Mouse (Mus musculus) CH12F3 (cell line): ENCODE data around the gene Ddx21.

ENCODE experiments used
- in situ Hi-C: fragments of 300-500 bp; cut with MboI; formaldehyde crosslinking; loops from 2 replicates; pipeline ENCODE4 v1.14.3; 2020; ENCODE audit warnings: low sequenced_read_pairs

Gene Ddx21

DNA sequence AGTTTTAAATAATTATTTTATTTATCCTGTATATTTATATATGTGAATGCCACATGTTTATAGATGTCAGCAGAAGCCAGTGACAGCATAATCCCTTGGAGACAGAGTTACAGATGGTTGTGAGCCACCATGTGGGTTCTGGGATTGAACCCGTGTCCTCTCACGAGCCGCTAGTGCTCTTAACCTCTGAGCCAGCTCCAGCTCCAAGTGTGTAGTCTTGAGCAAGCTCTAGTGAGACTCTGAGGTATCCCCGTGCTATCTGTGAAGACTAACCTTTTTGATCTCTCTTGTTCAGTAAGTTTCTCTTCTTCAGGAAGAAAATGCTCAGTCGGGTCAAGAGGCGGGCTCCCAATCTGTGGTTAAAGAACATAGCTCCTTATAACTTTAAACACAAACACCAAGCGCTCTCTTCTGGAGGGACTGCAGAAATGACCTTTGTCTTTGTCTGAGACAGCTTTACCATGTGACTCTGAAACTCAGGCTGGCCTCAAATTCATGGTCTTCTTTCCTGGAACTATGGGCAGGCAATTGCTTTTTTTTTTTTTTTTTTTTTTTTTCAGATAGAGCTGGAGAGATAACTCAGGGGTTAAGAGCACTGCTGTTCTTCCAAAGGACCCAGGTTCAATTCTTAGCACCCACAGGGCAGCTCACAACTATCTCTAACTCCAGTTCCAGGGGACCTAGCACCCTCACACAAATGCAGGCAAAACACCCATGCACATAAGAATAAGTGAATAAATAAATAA lies 31.8 kb downstream of the Ddx21 start:
- in situ Hi-C loops = no loop called here

DNA sequence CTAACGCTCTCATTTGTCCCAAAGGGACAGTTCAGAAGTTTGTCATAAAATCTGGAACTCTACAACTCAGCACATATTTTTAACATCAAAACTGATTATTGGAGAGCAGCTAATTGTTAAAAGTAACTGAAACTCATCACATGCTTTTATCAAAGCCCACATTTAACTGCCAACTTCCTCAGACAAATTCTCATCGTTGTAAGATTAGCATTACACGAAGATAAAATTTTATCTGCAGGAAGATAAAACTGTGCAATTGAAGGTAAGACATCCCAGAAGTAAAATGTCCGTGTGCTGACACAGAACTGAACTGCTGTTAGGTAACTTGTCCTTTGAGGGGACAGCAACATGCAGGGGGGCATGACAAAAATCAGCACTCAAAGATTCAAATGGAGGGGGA lies 33.2 kb downstream of the Ddx21 start:
- in situ Hi-C loops = no loop called here

DNA sequence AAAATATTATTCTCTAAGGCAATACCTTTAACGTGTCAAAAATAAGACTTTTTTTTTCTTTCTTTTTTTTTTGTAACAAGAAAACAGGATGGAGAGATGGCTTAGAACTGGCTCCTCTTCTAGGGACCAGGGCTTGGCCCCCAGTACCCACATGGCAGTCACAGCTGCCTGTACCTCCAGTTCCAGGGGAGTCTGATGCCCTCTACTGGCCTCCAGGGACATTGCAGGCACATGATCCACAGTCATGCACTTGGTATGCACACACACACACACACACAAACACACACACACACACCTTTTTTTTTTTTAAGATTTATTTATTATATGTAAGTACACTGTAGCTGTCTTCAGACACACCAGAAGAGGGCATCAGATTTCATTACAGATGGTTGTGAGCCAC lies 44.3 kb downstream of the Ddx21 start:
- in situ Hi-C loops = no loop called here

DNA sequence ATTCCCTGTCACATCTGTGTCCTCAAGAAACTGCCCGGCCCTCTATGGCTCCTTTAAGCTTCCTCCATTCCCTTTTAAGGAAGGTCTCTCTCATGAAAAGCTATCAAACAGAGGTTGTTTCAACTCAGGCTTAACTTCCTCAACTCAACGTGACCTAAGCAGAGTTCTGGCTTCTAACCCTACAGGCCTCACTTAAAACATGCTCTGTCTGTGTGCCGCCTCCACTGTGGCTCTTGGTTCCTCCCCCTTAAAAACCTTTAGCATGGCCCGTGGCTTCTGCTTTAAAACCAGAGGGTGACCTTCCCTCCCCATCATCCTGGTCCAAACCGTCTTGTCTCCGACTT lies 45.6 kb downstream of the Ddx21 start:
- in situ Hi-C loops = no loop called here

DNA sequence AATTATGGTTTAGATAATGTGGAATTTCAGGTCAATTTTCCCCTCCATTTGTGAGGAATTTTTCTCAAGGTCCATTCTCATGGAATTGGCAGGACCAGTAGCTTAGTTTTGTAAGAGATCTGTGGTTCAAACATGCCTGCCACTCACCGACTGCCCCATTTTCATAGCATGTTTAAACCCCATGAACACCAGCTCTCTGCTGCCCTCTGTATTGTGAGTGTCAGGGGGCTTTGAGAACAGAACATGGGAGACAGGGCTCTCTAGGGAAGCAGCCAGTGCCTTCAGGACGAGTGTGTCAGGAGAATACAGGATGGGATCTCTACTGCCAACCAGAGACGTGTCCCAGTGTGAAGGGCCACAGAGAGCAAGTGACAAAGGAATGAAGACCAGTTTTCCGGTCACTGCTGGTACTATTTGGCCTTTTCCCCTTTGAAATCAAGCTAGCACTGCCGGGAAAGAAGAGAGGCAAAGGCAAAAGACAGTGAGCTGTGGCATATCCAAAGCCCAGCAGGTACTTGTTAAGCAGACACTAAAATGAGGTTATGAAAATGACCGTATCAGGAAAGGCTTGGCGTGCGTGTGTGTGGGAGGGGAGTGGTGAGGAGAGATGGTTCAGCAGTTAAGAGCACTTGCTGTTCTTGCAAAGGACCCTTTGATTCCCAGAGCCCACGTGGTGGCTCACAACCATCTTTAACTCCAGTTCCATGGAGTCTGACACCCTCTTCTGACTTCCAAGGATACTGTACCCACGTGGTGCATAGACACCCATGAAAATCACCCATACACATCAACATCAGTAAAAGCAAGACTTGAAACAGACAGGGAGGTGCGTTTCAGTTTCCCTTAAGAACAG lies 46.1 kb downstream of the Ddx21 start:
- in situ Hi-C loops = no loop called here

DNA sequence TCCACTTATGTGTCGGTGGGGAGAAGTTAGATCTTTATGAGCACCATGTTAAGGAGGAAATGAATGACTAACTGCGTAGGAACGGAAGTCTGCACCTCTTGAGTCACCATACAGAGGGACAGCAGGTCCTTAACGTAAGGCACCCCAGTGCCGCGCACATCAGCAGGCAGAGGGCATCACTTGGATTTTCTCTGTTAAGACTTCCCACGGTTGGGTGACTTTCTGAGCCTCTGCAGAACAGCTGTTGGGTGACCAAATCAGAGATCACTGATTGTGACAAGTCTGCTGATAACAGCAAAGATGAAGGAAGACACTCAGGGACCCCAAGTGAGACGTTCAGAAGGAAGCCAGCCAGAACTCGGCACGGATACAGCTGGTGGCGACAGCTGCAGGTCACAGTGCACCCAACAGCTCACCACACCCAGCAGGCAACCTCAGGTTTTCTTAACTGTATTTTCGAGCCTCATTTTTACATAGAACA lies 48.4 kb downstream of the Ddx21 start:
- in situ Hi-C loops = no loop called here

DNA sequence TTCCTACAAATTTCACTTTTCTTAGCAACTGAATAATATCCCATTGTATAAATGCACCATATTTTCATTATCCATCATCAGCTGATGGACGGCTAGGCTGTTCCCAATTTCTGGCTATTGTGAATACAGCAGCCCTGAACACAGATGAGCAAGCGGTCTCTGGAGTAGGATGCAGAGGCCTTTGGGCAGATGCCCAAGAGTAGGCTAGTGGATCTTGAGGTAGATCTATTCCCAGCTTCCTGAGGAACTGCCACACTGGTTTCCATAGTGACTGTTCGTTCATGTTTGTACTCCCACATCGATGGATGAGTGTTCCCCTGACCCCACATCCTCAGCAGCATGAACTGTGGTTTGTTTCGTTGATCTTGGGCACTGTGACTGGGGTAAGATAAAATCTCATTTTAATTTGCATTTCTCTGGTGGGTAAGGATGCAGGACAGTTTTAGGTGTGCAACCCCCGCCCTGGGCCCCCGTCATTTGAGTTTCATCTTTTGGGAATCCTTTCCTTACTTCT lies 51.2 kb downstream of the Ddx21 start:
- in situ Hi-C loops = no loop called here

DNA sequence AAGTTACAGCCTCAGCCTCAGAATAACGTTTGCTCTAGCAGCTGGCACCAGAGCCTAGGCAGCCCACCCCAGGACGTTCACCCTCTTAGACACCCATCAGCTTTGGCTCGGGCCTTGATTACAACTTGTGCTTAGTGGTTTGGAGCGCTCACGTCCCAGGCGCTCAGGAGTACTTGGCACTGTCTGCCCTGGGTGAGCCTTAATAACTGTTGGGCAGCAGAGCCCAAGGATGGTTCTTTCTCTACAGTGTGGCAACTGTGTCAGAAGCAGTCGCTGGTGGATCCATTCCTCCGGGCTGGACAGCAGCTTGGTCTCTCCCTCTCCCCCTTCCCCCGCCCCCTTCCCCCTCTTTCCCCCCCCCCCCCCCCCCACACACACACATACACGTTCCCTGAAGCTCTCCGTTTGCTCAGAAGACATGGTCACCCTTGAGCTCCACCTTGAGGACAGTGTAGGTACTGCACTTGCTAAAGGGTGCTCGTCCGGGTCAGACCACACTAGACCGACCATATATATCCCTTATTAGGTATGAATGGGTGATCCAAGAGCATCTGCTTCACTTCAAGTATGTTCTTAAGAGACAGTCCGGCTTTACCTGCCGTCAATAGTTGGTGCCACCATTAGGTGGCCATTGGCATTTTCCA lies 52.4 kb downstream of the Ddx21 start:
- in situ Hi-C loops = loop anchor here (5.0 kb wide), 1 partner anchor 47 kb away; no protein-coding TSS in a partner anchor

DNA sequence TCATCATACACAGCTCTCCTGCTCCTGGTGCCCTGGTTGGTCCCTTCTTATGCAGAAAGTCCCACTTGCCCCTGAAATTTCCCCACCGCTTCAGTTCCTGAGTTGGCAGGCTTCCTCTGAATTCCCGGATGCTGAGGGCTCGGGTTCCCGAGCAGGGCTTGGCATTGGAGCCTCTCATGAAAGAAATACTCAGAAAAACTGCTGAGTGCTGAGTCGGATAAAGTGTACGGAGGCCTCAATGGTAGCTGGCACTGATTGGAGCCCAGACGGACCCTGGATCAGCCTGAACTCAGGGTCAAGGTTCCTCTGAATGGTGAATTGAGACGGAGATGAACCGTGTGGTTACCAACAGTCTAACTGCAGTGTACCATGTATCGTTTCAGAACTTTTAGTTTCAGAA lies 55.6 kb downstream of the Ddx21 start:
- in situ Hi-C loops = loop anchor here (5.0 kb wide), 1 partner anchor 44 kb away; no protein-coding TSS in a partner anchor

DNA sequence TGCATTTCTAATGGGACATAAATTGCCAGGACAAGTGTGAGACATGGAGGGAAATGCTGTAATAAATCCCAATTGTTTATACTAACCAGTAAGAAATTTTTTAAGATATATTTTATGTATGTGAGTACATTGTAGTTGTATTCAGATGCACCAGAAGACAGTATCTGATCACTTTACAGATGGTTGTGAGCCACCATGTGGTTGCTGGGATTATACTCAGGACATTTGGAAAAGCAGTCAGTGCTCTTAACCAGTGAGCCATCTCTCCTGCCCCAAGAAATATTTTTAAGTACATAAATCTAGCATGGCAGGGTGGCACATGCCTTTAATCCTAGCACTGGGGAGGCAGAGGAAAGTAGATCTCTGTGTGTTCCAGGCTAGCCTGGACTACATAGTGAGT lies 56.3 kb downstream of the Ddx21 start:
- in situ Hi-C loops = loop anchor here (5.0 kb wide), 1 partner anchor 43 kb away; no protein-coding TSS in a partner anchor

DNA sequence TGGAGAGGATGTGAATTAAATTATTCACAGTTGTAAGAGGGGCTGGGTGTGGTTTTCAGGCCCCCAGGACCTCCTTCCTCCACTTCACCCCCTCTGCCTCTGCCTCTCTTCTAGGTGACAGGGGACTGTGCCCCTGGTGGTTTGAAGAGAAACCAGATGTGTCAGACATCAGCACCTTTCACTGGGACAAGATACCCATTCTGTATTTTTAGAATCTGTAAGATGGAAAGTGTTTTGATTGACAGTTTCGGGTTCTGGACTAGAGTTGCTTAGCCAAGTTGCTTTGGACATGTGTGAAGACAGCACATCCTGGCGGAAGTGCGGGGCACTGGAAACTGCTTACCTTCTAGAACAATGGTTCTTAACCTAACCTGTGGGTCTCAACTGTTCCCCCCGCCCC lies 57.8 kb downstream of the Ddx21 start:
- in situ Hi-C loops = no loop called here

DNA sequence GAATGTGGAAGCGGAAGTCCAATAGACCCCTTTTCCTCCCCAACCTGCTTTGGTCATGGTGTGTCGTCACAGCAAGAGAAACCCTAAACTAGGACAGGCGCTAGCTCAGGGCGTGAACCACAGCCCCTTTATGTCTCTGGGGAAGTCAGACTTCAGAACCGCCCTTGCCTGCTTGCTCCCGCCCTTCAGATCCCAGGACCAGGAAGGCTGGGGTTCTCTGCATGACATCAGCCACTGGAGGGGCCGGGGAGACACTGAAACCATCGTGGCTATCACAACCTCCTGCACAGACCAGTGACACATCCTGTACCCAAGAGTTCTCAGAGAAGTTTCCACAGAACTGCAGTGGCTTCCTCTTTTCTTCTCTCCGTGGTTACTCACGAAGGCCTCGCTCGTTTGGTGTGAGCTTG lies 58.7 kb downstream of the Ddx21 start:
- in situ Hi-C loops = no loop called here

DNA sequence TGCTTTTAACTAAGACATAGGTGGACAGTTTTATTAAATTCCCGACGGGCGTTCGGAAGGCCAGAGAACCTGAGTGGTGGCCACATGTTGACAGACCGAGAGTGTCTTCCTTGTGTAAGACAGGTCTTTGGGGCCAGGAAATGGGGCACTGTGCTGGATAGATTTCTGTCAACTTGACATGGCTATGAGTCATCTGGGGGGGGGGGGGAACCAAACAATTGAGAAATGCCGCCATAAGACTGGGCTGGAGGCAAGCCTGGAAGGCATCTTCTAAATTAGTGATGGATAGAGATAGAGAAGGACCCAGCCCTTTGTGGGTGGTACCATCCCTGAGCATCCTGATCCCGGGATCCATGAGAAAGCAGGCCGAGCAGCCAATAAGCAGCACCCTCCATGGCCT lies 59.2 kb downstream of the Ddx21 start:
- in situ Hi-C loops = no loop called here

DNA sequence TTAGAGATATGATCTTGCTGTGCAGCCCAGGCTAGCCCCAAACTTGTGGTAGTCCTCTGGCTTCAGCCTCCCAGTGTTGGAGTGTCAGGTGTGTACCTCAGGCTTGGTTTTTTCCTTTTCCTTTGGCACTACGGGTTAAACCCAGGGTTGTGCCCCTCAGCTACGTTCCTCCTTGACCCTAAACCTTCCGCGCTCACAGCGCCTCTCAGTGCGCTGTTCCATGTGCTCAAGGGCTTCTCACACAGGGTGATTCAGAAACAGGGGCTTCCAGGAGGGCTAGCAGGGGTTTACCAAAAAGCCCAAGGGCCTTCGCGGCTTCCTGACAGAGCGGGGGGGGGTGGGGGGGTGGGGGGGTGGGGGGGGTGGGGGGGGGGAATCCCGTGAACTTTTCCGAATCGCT lies 59.6 kb downstream of the Ddx21 start:
- in situ Hi-C loops = no loop called here

DNA sequence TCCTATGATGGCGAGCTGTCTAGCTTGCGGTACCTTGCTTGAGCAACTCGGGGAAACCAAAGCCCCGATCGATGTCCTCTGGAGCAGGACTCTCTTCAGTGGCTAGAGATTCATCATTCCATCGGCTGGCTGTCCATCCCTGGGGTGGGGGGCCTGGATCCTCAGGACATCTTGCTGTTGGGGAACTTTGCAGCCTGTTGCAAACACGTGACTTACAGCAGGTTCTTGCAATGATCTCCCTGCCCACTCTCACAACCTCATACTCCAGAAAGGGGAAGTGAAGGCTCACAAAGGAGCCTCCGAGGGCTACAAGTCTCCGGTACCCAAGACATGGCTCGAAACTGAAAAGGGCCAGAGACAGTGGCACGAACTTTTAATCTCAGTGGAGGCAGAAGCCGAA lies 60.6 kb downstream of the Ddx21 start:
- in situ Hi-C loops = no loop called here

DNA sequence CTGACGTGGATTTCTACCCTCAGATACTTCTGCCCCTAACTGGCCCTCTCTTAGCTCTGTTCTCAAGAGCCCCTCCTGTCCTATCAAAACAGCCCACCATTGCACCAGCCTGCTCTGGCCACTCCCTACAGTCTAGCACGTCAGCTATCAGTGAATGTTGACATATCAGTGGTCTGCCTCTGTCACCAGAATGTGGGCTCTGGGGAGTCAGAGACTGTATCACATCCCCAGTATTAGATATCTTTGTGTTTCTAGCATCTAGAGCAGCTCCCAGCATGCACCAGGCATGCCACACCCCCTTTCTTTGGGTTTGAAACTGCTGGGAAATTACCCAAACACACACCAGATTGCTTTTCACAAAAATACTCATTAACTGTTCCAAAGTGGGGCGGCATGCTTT lies 61.3 kb downstream of the Ddx21 start:
- in situ Hi-C loops = no loop called here

DNA sequence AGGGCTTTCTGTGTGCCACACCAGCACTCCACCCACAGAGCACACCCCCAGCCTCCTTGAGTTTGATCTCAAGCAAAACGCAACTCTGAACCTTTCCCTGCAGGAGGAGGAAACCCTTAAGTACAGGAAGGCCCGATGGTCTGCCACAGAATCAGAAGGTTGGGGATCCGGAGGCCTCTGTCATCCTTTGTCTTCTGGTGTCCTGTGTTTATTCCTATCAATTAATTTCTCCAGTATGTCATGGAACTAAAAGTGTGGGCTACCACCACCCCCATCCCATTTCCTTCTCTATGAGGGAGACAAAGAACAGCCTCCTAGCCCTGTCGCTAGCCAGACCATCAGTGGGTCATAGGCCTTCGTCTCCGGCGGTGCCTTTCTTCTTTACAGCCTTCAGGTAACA lies 67.6 kb downstream of the Ddx21 start:
- in situ Hi-C loops = no loop called here

DNA sequence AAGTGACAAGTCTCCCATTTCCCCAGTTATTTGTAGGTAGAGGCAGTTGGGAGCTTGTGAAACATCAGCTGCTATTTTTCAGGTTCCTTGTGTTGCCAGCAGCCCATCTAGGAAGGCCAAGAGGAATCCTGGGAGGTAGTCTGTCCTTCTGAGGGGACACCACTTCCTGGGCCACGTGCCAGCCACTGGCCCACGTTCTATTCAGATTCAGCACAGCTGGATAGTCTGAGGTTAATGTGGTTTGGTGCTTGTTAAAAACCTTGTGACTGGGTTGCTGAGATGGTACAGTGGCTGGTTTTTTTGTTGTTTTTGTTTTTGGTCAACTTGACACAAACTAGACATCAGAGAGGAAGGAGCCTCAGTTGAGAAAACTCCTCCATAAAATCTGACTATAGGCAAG lies 69.2 kb downstream of the Ddx21 start:
- in situ Hi-C loops = no loop called here
